Mouse (Mus musculus): ENCODE measurements around the gene Pcca. TPM values are rescaled to one million over a fixed set of nuclear protein-coding genes. Genes with fewer than 3 reads are reported as not detected.

The Pcca gene
- total and polyA plus RNA-seq, 2 experiments, result 26.3 to 54.1 TPM

DNA sequence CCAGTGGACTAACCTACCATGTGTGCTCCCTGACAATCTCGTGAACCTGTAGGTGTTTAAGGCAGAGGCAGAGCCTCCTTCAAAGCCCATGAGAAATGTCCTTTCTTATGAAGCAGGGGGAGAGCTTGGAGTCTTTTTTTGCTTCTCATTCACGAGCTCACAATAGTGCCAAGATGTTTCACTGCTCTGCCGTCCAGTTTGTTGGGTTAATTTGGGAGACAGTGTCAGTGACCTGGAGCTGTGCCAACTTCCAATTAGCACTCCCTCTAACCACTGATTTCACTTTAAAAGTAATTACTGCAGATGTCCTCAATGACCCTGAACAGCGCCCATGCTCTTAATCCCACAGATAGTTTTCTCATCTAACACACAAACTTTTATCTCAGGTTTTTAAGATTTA, 328.5 kb downstream of the Pcca start:
- Histone ChIP-seq H3K9ac (ENCODE audit: low read depth, low read length) (no peak overlapping the region), H3K4me3 (ENCODE audit: insufficient read depth, low read depth, low read length) (no peak overlapping the region), H3K27ac (replicated peaks; ENCODE audit: insufficient read depth, low read depth, low read length) (no peak overlapping the region), H3K27me3 (ENCODE audit: control insufficient read depth, insufficient read depth, low read length) (no peaks in the 10 kb centered on the region), H3K79me2 (ENCODE audit: control insufficient read depth, insufficient read depth, low read length) (no peaks in the 10 kb centered on the region), H3K36me3 (ENCODE audit: control insufficient read depth, insufficient read depth, low read length) (no peaks in the 10 kb centered on the region), H3K4me1 (ENCODE audit: control insufficient read depth, insufficient read depth, low read length) (no peaks in the 10 kb centered on the region)
- peak; percentile 42 for DNase-seq (ENCODE audit: extremely low read depth, low read depth, low spot score)
- TF ChIP-seq CTCF (IDR thresholded peaks at IDR 0.05; ENCODE audit: low read depth, low read length), result no peak
- TF ChIP-seq POLR2A (IDR thresholded peaks at IDR 0.05; ENCODE audit: extremely low read depth, insufficient read depth, low read length), result no peak
- 63% methylated on average over 4 of the region's 4 CpGs for WGBS

DNA sequence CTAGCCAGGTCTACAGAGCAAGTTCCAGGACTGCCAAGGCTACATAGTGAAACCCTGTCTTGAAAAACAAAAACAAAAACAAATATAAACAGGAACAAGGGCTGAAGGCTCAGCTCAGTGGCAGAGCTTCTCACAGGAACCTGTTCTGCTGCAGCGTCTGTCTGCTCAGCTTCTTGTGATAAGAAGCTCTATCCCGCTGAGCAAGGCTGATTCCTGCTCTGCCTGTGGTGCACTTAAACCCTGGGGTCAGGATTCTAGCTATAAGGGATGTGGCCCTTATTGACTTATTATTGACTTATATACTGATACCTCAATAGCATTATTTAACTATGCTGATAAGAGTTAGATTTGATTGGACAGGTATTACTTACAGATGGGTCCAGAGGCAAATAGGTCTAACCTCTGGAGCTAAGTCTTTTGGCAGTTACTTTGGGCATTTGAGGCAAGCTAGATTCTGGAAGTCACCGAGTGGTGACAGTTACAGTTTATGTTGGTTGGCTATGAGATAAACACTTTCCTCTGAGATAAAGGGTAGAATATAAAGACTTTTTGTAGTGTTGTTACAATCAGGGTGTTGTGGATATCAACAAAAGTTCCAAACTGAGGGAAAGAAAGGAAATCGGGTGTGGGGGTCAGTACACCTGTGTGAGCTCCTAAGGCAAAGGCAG, 331.5 kb downstream of the Pcca start:
- Histone ChIP-seq H3K4me1 (ENCODE audit: control insufficient read depth, insufficient read depth, low read length) (no peaks in the 10 kb centered on the region), H3K4me3 (ENCODE audit: insufficient read depth, low read depth, low read length) (no peak overlapping the region), H3K9ac (ENCODE audit: low read depth, low read length) (no peak overlapping the region), H3K79me2 (ENCODE audit: control insufficient read depth, insufficient read depth, low read length) (no peaks in the 10 kb centered on the region), H3K27ac (replicated peaks; ENCODE audit: insufficient read depth, low read depth, low read length) (no peak overlapping the region), H3K36me3 (ENCODE audit: control insufficient read depth, insufficient read depth, low read length) (no peaks in the 10 kb centered on the region), H3K27me3 (ENCODE audit: control insufficient read depth, insufficient read depth, low read length) (no peaks in the 10 kb centered on the region)
- WGBS, result 87% methylated on average over 4 of the region's 4 CpGs
- TF ChIP-seq POLR2A (IDR thresholded peaks at IDR 0.05; ENCODE audit: extremely low read depth, insufficient read depth, low read length) (no peak), CTCF (IDR thresholded peaks at IDR 0.05; ENCODE audit: low read depth, low read length) (no peak)
- no peak for DNase-seq (ENCODE audit: extremely low read depth, low read depth, low spot score)

DNA sequence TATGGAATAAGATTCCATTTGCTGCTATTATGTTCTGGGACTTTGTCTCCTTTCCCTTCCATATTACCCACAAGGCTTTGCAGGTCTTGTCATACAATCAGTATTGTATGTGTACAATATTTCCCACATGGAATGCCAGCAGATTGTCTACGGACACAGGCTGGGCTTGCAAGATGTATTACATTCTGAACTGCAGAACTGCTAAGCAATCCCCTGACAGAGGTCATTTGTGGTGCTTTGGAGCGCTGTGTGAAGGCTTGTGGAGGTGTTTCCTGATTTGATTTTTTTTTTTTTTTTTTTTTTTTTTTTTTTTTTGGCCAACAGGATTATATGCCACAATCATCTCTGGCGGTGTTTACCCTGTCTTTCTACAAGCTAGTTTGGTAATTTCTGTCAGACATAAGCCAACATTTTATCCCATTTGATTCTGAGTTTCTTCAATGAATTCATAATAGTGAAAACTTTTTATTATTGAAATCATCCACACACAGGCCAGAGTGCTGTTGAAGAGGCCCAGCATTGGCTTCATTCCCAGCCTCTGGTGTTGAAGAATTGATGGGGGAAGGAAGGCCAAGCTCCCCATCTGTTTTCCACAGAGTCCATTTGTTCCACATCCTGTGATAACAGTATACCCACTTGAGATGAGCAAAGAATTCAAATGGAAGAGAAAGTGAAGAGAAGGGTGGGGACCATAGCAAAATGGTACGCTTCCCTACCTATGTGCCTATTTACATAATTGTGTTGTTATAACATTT, 333.6 kb downstream of the Pcca start:
- TF ChIP-seq POLR2A (IDR thresholded peaks at IDR 0.05; ENCODE audit: extremely low read depth, insufficient read depth, low read length), result no peak
- TF ChIP-seq CTCF (IDR thresholded peaks at IDR 0.05; ENCODE audit: low read depth, low read length), result no peak
- no peaks in the 10 kb centered on the region for H3K36me3 ChIP-seq (ENCODE audit: control insufficient read depth, insufficient read depth, low read length)
- no peaks in the 10 kb centered on the region for H3K79me2 ChIP-seq (ENCODE audit: control insufficient read depth, insufficient read depth, low read length)
- H3K27me3 ChIP-seq (ENCODE audit: control insufficient read depth, insufficient read depth, low read length), result no peaks in the 10 kb centered on the region
- WGBS, result 80% methylated on average over 4 of the region's 4 CpGs
- H3K9ac ChIP-seq (ENCODE audit: low read depth, low read length), result no peak overlapping the region
- no peak for DNase-seq (ENCODE audit: extremely low read depth, low read depth, low spot score)
- H3K27ac ChIP-seq (replicated peaks; ENCODE audit: insufficient read depth, low read depth, low read length), result no peak overlapping the region
- H3K4me3 ChIP-seq (ENCODE audit: insufficient read depth, low read depth, low read length), result no peak overlapping the region
- H3K4me1 ChIP-seq (ENCODE audit: control insufficient read depth, insufficient read depth, low read length), result peaks cover 3% of the 10 kb centered on the region

DNA sequence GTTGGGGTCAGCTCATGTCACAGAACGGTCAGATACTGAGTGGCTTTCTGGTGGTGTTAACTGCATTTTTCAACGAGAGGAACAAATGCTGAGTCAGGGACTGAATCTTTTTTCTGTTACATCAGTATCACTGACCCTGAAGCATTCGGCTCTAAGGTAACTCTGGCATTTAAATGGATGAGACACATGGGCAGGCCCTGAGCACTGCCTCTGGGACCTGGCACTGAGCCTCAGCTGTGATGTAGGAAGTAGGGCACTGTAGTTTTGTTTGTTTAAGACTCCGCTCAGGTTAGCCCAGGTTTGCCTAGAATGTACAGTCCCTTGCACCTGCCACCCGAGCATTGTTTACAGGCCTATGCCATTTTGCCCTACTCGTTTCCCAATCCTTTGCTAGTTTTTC, 335.7 kb downstream of the Pcca start:
- Histone ChIP-seq H3K4me1 (ENCODE audit: control insufficient read depth, insufficient read depth, low read length) (peaks cover 4% of the 10 kb centered on the region), H3K36me3 (ENCODE audit: control insufficient read depth, insufficient read depth, low read length) (no peaks in the 10 kb centered on the region), H3K9ac (ENCODE audit: low read depth, low read length) (no peak overlapping the region), H3K27ac (replicated peaks; ENCODE audit: insufficient read depth, low read depth, low read length) (no peak overlapping the region), H3K4me3 (ENCODE audit: insufficient read depth, low read depth, low read length) (no peak overlapping the region), H3K27me3 (ENCODE audit: control insufficient read depth, insufficient read depth, low read length) (no peaks in the 10 kb centered on the region), H3K79me2 (ENCODE audit: control insufficient read depth, insufficient read depth, low read length) (no peaks in the 10 kb centered on the region)
- DNase-seq (ENCODE audit: extremely low read depth, low read depth, low spot score), result no peak
- 64% methylated on average over 6 of the region's 6 CpGs for WGBS
- TF ChIP-seq CTCF (IDR thresholded peaks at IDR 0.05; ENCODE audit: low read depth, low read length), result no peak

DNA sequence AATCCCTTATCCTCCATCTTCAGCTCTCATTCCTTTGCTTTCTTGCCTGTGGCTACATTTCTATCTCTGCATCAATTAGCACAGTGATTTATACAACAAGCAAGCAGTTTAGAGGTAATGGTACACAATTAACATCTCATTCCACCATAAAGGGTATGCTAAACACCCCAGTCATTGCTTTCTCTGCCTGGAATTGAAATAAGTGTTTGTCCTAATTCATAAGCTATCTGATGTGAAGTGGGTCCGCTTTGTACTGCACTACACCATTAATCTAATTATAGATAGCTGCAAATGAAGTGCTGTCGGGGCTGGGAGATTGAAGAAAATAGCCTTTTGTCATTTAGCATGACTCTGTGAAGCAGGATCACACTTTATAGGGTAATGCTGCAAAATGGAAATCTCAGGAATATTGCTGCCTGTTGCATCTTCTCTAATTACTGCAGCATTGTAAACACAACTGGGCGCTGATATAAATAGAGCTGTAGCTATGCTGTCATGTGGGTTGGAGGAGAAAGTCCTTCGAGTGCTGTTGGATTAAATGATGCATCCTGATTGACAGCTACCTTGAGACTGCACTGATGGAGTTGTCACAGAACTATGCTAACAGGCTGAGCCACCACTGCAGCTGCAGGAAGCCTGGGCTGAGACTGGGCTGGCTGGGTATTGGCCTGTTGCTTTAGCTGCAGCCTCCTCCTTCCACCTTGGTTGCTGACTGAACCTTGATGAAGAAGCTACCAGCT, 337.9 kb downstream of the Pcca start:
- Histone ChIP-seq H3K27ac (replicated peaks; ENCODE audit: insufficient read depth, low read depth, low read length) (no peak overlapping the region), H3K36me3 (ENCODE audit: control insufficient read depth, insufficient read depth, low read length) (no peaks in the 10 kb centered on the region), H3K79me2 (ENCODE audit: control insufficient read depth, insufficient read depth, low read length) (no peaks in the 10 kb centered on the region), H3K4me1 (ENCODE audit: control insufficient read depth, insufficient read depth, low read length) (peaks cover 8% of the 10 kb centered on the region), H3K27me3 (ENCODE audit: control insufficient read depth, insufficient read depth, low read length) (no peaks in the 10 kb centered on the region), H3K9ac (ENCODE audit: low read depth, low read length) (no peak overlapping the region), H3K4me3 (ENCODE audit: insufficient read depth, low read depth, low read length) (no peak overlapping the region)
- TF ChIP-seq CTCF (IDR thresholded peaks at IDR 0.05; ENCODE audit: low read depth, low read length) (no peak), POLR2A (IDR thresholded peaks at IDR 0.05; ENCODE audit: extremely low read depth, insufficient read depth, low read length) (no peak)
- DNase-seq (ENCODE audit: extremely low read depth, low read depth, low spot score), result no peak
- WGBS, result 85% methylated on average over 4 of the region's 4 CpGs
